Mouse (Mus musculus): ENCODE results near the gene Vcam1. TPM values are rescaled to one million over a fixed set of nuclear protein-coding genes. Genes with fewer than 3 reads are reported as not detected.
A peak's percentile ranks its signal among the peaks of the same experiment; 100 is the strongest.

Vcam1 gene
- polyA plus RNA-seq, 1 experiment: 6.6 TPM

- Histone ChIP-seq H3K79me2 (ENCODE audit: control insufficient read depth, insufficient read depth) (no peaks in the 10 kb centered on the region), H3K27me3 (ENCODE audit: control insufficient read depth, insufficient read depth, insufficient read length) (no peaks in the 10 kb centered on the region), H3K4me2 (ENCODE audit: low read depth) (no peak overlapping the region), H3K4me3 (no peak overlapping the region), H3ac (ENCODE audit: control insufficient read depth, insufficient read length) (no peak overlapping the region), H3K36me3 (ENCODE audit: control insufficient read depth, insufficient read depth) (no peaks in the 10 kb centered on the region)
- TF ChIP-seq MYOG (IDR thresholded peaks at IDR 0.05; ENCODE audit: control insufficient read depth in 1 of 3, insufficient read depth in 1 of 3, insufficient read length in 2 of 3, low read depth in 2 of 3): no peak
- TF ChIP-seq E2F4 (IDR thresholded peaks at IDR 0.05; ENCODE audit: insufficient read depth): no peak
- TF ChIP-seq SRF (IDR thresholded peaks at IDR 0.05; ENCODE audit: control insufficient read depth, insufficient read length, low read depth): no peak
- TF ChIP-seq REST (IDR thresholded peaks at IDR 0.05; ENCODE audit: insufficient read depth, insufficient read length): no peak
- TF ChIP-seq MAX (IDR thresholded peaks at IDR 0.05; ENCODE audit: low read depth): no peak
- TF ChIP-seq TCF12 (IDR thresholded peaks at IDR 0.05; ENCODE audit: insufficient read depth, poor library complexity, severe bottlenecking): no peak
- no peak for TF ChIP-seq POLR2A (IDR thresholded peaks at IDR 0.05; ENCODE audit: insufficient read length, low read depth)
- no peak for TF ChIP-seq USF1 (IDR thresholded peaks at IDR 0.05; ENCODE audit: low read depth)
- no peak for TF ChIP-seq TCF3 (IDR thresholded peaks at IDR 0.05; ENCODE audit: insufficient read length, low read depth)
- TF ChIP-seq POLR2AphosphoS2 (IDR thresholded peaks at IDR 0.05; ENCODE audit: insufficient read length, low read depth): no peak
Measured at GRCm38 (mm10) chr3:116080166-116080788, 49.2 kb downstream of the Vcam1 start.

- H3K4me3 ChIP-seq: no peak overlapping the region
- TF ChIP-seq CEBPB (IDR thresholded peaks at IDR 0.05; ENCODE audit: insufficient read depth, poor library complexity, severe bottlenecking) (no peak), MYOD1 (IDR thresholded peaks at IDR 0.05; ENCODE audit: control insufficient read depth in 1 of 3, insufficient read length in 2 of 3, low read depth in 2 of 3) (no peak), MAX (IDR thresholded peaks at IDR 0.05; ENCODE audit: low read depth) (no peak), REST (IDR thresholded peaks at IDR 0.05; ENCODE audit: insufficient read depth, insufficient read length) (no peak), POLR2AphosphoS2 (IDR thresholded peaks at IDR 0.05; ENCODE audit: insufficient read length, low read depth) (no peak), TCF12 (IDR thresholded peaks at IDR 0.05; ENCODE audit: insufficient read depth, poor library complexity, severe bottlenecking) (no peak), SRF (IDR thresholded peaks at IDR 0.05; ENCODE audit: control insufficient read depth, insufficient read length, low read depth) (no peak), POLR2A (IDR thresholded peaks at IDR 0.05; ENCODE audit: insufficient read length, low read depth) (no peak), E2F4 (IDR thresholded peaks at IDR 0.05; ENCODE audit: insufficient read depth) (no peak), USF1 (IDR thresholded peaks at IDR 0.05; ENCODE audit: low read depth) (no peak), TCF3 (IDR thresholded peaks at IDR 0.05; ENCODE audit: insufficient read length, low read depth) (no peak), MYOG (IDR thresholded peaks at IDR 0.05; ENCODE audit: control insufficient read depth in 1 of 3, insufficient read depth in 1 of 3, insufficient read length in 2 of 3, low read depth in 2 of 3) (no peak)
- no peak overlapping the region for H3ac ChIP-seq (ENCODE audit: control insufficient read depth, insufficient read length)
- H3K27me3 ChIP-seq (ENCODE audit: control insufficient read depth, insufficient read depth, insufficient read length): no peaks in the 10 kb centered on the region
- no peak overlapping the region for H3K4me2 ChIP-seq (ENCODE audit: low read depth)
- no peaks in the 10 kb centered on the region for H3K36me3 ChIP-seq (ENCODE audit: control insufficient read depth, insufficient read depth)
- H3K79me2 ChIP-seq (ENCODE audit: control insufficient read depth, insufficient read depth): no peaks in the 10 kb centered on the region
Measured at GRCm38 (mm10) chr3:116078490-116078889, 51.0 kb downstream of the Vcam1 start.

- Histone ChIP-seq H3K4me2 (ENCODE audit: low read depth) (peak overlapping the region; percentile 19), H3K4me3 (no peak overlapping the region), H3K36me3 (ENCODE audit: control insufficient read depth, insufficient read depth) (no peaks in the 10 kb centered on the region), H3ac (ENCODE audit: control insufficient read depth, insufficient read length) (no peak overlapping the region), H3K27me3 (ENCODE audit: control insufficient read depth, insufficient read depth, insufficient read length) (no peaks in the 10 kb centered on the region), H3K79me2 (ENCODE audit: control insufficient read depth, insufficient read depth) (no peaks in the 10 kb centered on the region)
- TF ChIP-seq MYOG (IDR thresholded peaks at IDR 0.05; ENCODE audit: control insufficient read depth in 1 of 3, insufficient read depth in 1 of 3, insufficient read length in 2 of 3, low read depth in 2 of 3) (no peak), SRF (IDR thresholded peaks at IDR 0.05; ENCODE audit: control insufficient read depth, insufficient read length, low read depth) (no peak), E2F4 (IDR thresholded peaks at IDR 0.05; ENCODE audit: insufficient read depth) (no peak), REST (IDR thresholded peaks at IDR 0.05; ENCODE audit: insufficient read depth, insufficient read length) (no peak), CEBPB (IDR thresholded peaks at IDR 0.05; ENCODE audit: insufficient read depth, poor library complexity, severe bottlenecking) (no peak), TCF12 (IDR thresholded peaks at IDR 0.05; ENCODE audit: insufficient read depth, poor library complexity, severe bottlenecking) (no peak), POLR2A (IDR thresholded peaks at IDR 0.05; ENCODE audit: insufficient read length, low read depth) (no peak), TCF3 (IDR thresholded peaks at IDR 0.05; ENCODE audit: insufficient read length, low read depth) (no peak), MYOD1 (IDR thresholded peaks at IDR 0.05; ENCODE audit: control insufficient read depth in 1 of 3, insufficient read length in 2 of 3, low read depth in 2 of 3) (no peak), USF1 (IDR thresholded peaks at IDR 0.05; ENCODE audit: low read depth) (no peak), MAX (IDR thresholded peaks at IDR 0.05; ENCODE audit: low read depth) (no peak), POLR2AphosphoS2 (IDR thresholded peaks at IDR 0.05; ENCODE audit: insufficient read length, low read depth) (no peak)
Measured at GRCm38 (mm10) chr3:116076739-116077138, 52.7 kb downstream of the Vcam1 start.

GRCm38 (mm10) chr3:116072584-116072983 is 56.9 kb downstream of the Vcam1 start:
- Histone ChIP-seq H3K27me3 (ENCODE audit: control insufficient read depth, insufficient read depth, insufficient read length) (no peaks in the 10 kb centered on the region), H3K4me2 (ENCODE audit: low read depth) (no peak overlapping the region), H3ac (ENCODE audit: control insufficient read depth, insufficient read length) (no peak overlapping the region), H3K36me3 (ENCODE audit: control insufficient read depth, insufficient read depth) (no peaks in the 10 kb centered on the region), H3K79me2 (ENCODE audit: control insufficient read depth, insufficient read depth) (no peaks in the 10 kb centered on the region), H3K4me3 (no peak overlapping the region)
- TF ChIP-seq POLR2AphosphoS2 (IDR thresholded peaks at IDR 0.05; ENCODE audit: insufficient read length, low read depth) (no peak), SRF (IDR thresholded peaks at IDR 0.05; ENCODE audit: control insufficient read depth, insufficient read length, low read depth) (no peak), REST (IDR thresholded peaks at IDR 0.05; ENCODE audit: insufficient read depth, insufficient read length) (no peak), USF1 (IDR thresholded peaks at IDR 0.05; ENCODE audit: low read depth) (no peak), E2F4 (IDR thresholded peaks at IDR 0.05; ENCODE audit: insufficient read depth) (no peak), POLR2A (IDR thresholded peaks at IDR 0.05; ENCODE audit: insufficient read length, low read depth) (no peak), MYOG (IDR thresholded peaks at IDR 0.05; ENCODE audit: control insufficient read depth in 1 of 3, insufficient read depth in 1 of 3, insufficient read length in 2 of 3, low read depth in 2 of 3) (no peak), TCF3 (IDR thresholded peaks at IDR 0.05; ENCODE audit: insufficient read length, low read depth) (no peak), TCF12 (IDR thresholded peaks at IDR 0.05; ENCODE audit: insufficient read depth, poor library complexity, severe bottlenecking) (no peak), MYOD1 (IDR thresholded peaks at IDR 0.05; ENCODE audit: control insufficient read depth in 1 of 3, insufficient read length in 2 of 3, low read depth in 2 of 3) (no peak)

Data from myocyte (in vitro differentiated cells).